ENCODE assay signal across 8 mouse cellular contexts in genomic region chr5:149439531-149440179, GRCm38 (mm10). TPM values are rescaled to one million over a fixed set of nuclear protein-coding genes. Genes with fewer than 3 reads are reported as not detected.
DNase-seq lines count a peak whose midpoint lies in the region; ATAC-seq and TF ChIP-seq lines count a peak whose summit lies in the region.

Tex26 (plus strand) TSS chr5:149439660.

- H3K36me3 ChIP-seq in hindbrain, embryonic 10.5 days, result no peaks in the 10 kb centered on the region

- ATAC-seq in frontal cortex, adult (ENCODE audit: low TSS enrichment), result peak; percentile 68

- intact Hi-C loops in left cerebral cortex, adult 2 months (cut with DNase I), result no loop called here

- H3K27ac ChIP-seq in hindbrain, embryonic 10.5 days, result peak within 1 kb of the TSS; percentile 91
- peak within 1 kb of the TSS; percentile 79 for H3K27ac ChIP-seq in left cerebral cortex, adult 2 months

- under 1% methylated on average over 25 of the region's 25 CpGs for WGBS in hindbrain, embryonic 10.5 days

- DNase-seq in adipocyte (ENCODE audit: low spot score), result peak; percentile 35
- peak; percentile 45 for DNase-seq in cerebellum, adult 8-10 months
- peak; percentile 92 for DNase-seq in hindbrain, embryonic 10.5 days (ENCODE audit: low spot score)
- peak; percentile 58 to 65 for DNase-seq in left cerebral cortex, adult 2 months (ENCODE audit: extremely low spot score in 1 of 2, low spot score in 2 of 2)
- peak; percentile 74 to 80 for DNase-seq in lung, postnatal 4 days
- DNase-seq in right cerebral cortex, adult 2 months (ENCODE audit: low spot score in 2 of 2), result peak; percentile 50 to 52
- DNase-seq in MN1 (ENCODE audit: low spot score), result no peak

- H3K9me3 ChIP-seq in hindbrain, embryonic 10.5 days, result no peaks in the 10 kb centered on the region

- no peak for TF ChIP-seq CTCF in left cerebral cortex, adult 2 months (IDR thresholded peaks at IDR 0.05)

- H3K27me3 ChIP-seq in hindbrain, embryonic 10.5 days (ENCODE audit: insufficient read depth, poor library complexity, severe bottlenecking), result no peaks in the 10 kb centered on the region

- peaks cover 45% of the 10 kb centered on the region for H3K4me1 ChIP-seq in hindbrain, embryonic 10.5 days (replicated peaks)

- H3K4me3 ChIP-seq in hindbrain, embryonic 10.5 days, result peak within 1 kb of the TSS; percentile 53
- H3K4me3 ChIP-seq in left cerebral cortex, adult 2 months, result peak within 1 kb of the TSS; percentile 48

RNA-seq across cellular contexts. Expression of gene Tex26, which starts in this region (rescaled TPM):
- 1.1 and 2.9 TPM in 2 replicates for polyA plus RNA-seq in hindbrain, embryonic 10.5 days (2016; fragmentation: Nextera tagmentation; extraction: Ambion mirVana)
- under 1 TPM in 1 of 2 experiments, not detected in 1; 0.77 TPM for total RNA-seq in left cerebral cortex, adult 2 months (2021)

Comparison
In these comparisons a context has a peak if more than half of its experiments do, and no peak if none do; other contexts are left out.
1. Peak in DNase-seq, H3K4me3 ChIP-seq and H3K27ac ChIP-seq in left cerebral cortex, adult 2 months; RNA of the gene not detected or under 1 TPM.